ENCODE assay signal across 39 mouse cellular contexts in genomic region chr15:85072651-85073050, GRCm38 (mm10). TPM values are rescaled to one million over a fixed set of nuclear protein-coding genes. Genes with fewer than 3 reads are reported as not detected.
"Had no signal": no experiment of that assay in that cellular context is flagged by ENCODE, and none has a peak within 500 bp of the region (broad histone marks: within the 10 kb centered on the region; RNA-seq: fewer than 3 reads in every experiment).

No protein-coding gene starts in this region.

- H3K9ac ChIP-seq: heart, embryonic 12.5 days; heart, embryonic 13.5 days; heart, embryonic 15.5 days; hindbrain, embryonic 12.5 days; hindbrain, embryonic 13.5 days; hindbrain, embryonic 14.5 days; hindbrain, embryonic 15.5 days; intestine, embryonic 15.5 days; kidney, embryonic 15.5 days had no signal

- H3K27ac ChIP-seq: heart, adult 2 months; heart, embryonic 10.5 days; heart, embryonic 13.5 days; heart, embryonic 15.5 days; hindbrain, embryonic 10.5 days; hindbrain, embryonic 12.5 days; hindbrain, embryonic 13.5 days; hindbrain, embryonic 14.5 days; hindbrain, embryonic 15.5 days; hindbrain, postnatal 0 days; intestine, embryonic 15.5 days; kidney, embryonic 15.5 days; layer of hippocampus, adult 2 months; left cerebral cortex, adult 2 months had no signal

- DNase-seq: heart, adult 2 months; heart, postnatal 10 days; heart, postnatal 14 days; heart, postnatal 36 days; kidney, adult 18-20 months; kidney, postnatal 10 days; kidney, postnatal 25 days; layer of hippocampus, adult 9-11 months; layer of hippocampus, postnatal 36 days had no signal

- H3K36me3 ChIP-seq: heart, embryonic 10.5 days; heart, embryonic 12.5 days; heart, embryonic 13.5 days; heart, embryonic 15.5 days; hindbrain, embryonic 10.5 days; hindbrain, embryonic 12.5 days; hindbrain, embryonic 13.5 days; hindbrain, embryonic 15.5 days; intestine, embryonic 15.5 days; kidney, embryonic 15.5 days had no signal

- H3K9me3 ChIP-seq: heart, embryonic 10.5 days; heart, embryonic 12.5 days; heart, embryonic 13.5 days; heart, embryonic 15.5 days; hindbrain, embryonic 10.5 days; hindbrain, embryonic 12.5 days; hindbrain, embryonic 13.5 days; hindbrain, embryonic 15.5 days; intestine, embryonic 15.5 days; kidney, embryonic 15.5 days had no signal

- H3K4me1 ChIP-seq: heart, embryonic 10.5 days; heart, embryonic 12.5 days; heart, embryonic 13.5 days; heart, embryonic 15.5 days; hindbrain, embryonic 10.5 days; hindbrain, embryonic 12.5 days; hindbrain, embryonic 13.5 days; hindbrain, embryonic 15.5 days; intestine, embryonic 15.5 days; kidney, embryonic 15.5 days had no signal

- H3K4me3 ChIP-seq: heart, adult 2 months; heart, embryonic 10.5 days; heart, embryonic 12.5 days; heart, embryonic 13.5 days; heart, embryonic 15.5 days; hindbrain, embryonic 10.5 days; hindbrain, embryonic 12.5 days; hindbrain, embryonic 13.5 days; hindbrain, embryonic 15.5 days; intestine, embryonic 15.5 days; kidney, embryonic 15.5 days; layer of hippocampus, adult 2 months; left cerebral cortex, adult 2 months had no signal

- ATAC-seq: hindbrain, embryonic 16.5 days; hindbrain, postnatal 0 days; inflammation-experienced regulatory T-cells, adult 6 months; intestine, embryonic 15.5 days; intestine, embryonic 16.5 days; intestine, postnatal 0 days had no signal

- H3K27me3 ChIP-seq: heart, embryonic 12.5 days; heart, embryonic 13.5 days; heart, embryonic 15.5 days; hindbrain, embryonic 12.5 days; hindbrain, embryonic 13.5 days; hindbrain, embryonic 15.5 days; intestine, embryonic 15.5 days; kidney, embryonic 15.5 days had no signal

- H3K4me2 ChIP-seq: heart, embryonic 11.5 days; heart, embryonic 12.5 days; heart, embryonic 13.5 days; heart, embryonic 15.5 days; hindbrain, embryonic 12.5 days; hindbrain, embryonic 13.5 days; hindbrain, embryonic 14.5 days; hindbrain, embryonic 15.5 days; intestine, embryonic 15.5 days; kidney, embryonic 15.5 days had no signal

RNA-seq across cellular contexts. Expression of gene Upk3a, which starts 55.7 kb away (rescaled TPM):
- total RNA-seq: heart, adult 2 months; heart, adult 8-10 months; heart, postnatal 10 days; heart, postnatal 14 days; heart, postnatal 25 days; heart, postnatal 36 days; hematopoietic stem cell, adult 5-6 weeks; layer of hippocampus, adult 2 months; layer of hippocampus, postnatal 14 days; layer of hippocampus, postnatal 25 days; layer of hippocampus, postnatal 36 days; left cerebral cortex, adult 2 months had no signal
- polyA plus RNA-seq: heart, embryonic 11.5 days; heart, embryonic 12.5 days; heart, embryonic 14.5 days; heart, postnatal 0 days; hindbrain, embryonic 11.5 days; inflammation-experienced regulatory T-cells, adult 6 months had no signal

RNA-seq across cellular contexts. Expression of gene Smc1b, which starts 59.1 kb away (rescaled TPM):
- total RNA-seq: heart, adult 2 months; heart, adult 8-10 months; heart, postnatal 25 days; heart, postnatal 36 days; layer of hippocampus, postnatal 36 days; left cerebral cortex, adult 18-20 months; left cerebral cortex, adult 2 months; left cerebral cortex, postnatal 10 days had no signal
- polyA plus RNA-seq: heart, adult 2 months; hindbrain, embryonic 10.5 days had no signal

RNA-seq across cellular contexts. Expression of gene Ribc2, which starts 59.2 kb away (rescaled TPM):
- total RNA-seq: heart, adult 2 months; heart, adult 8-10 months; heart, postnatal 10 days; heart, postnatal 14 days; heart, postnatal 25 days; heart, postnatal 36 days; hematopoietic stem cell, adult 5-6 weeks; left cerebral cortex, adult 18-20 months; left cerebral cortex, postnatal 10 days had no signal
- polyA plus RNA-seq: heart, embryonic 14.5 days; inflammation-experienced regulatory T-cells, adult 6 months; large intestine, adult 2 months had no signal
